Mouse (Mus musculus) limb, embryonic 13.5 days (tissue): Measurements from ENCODE around the gene Ces4a. TPM values are rescaled to one million over a fixed set of nuclear protein-coding genes. Genes with fewer than 3 reads are reported as not detected.
"Not testable (repeated sequence)": the region's sequence is repeated elsewhere in the genome, so short reads cannot be mapped to it uniquely, and the experiment has no call there.

ENCODE experiments used
- ATAC-seq: fragments of 200-750 bp; cut with Nextera tagmentation; 2 replicates; pipeline ENCODE4 v1.8.0; 2017; ENCODE audit warnings: low read depth, moderate number of reproducible peaks, moderate TSS enrichment; ENCODE audit not compliant: low FRiP score
- H3K27ac ChIP-seq: fragments of 300-500 bp; sonication (generic); 2 replicates; pipeline ENCODE4 v1.5.1; 2015; ENCODE audit warnings: inconsistent platforms, mild to moderate bottlenecking, moderate library complexity
- H3K27me3 ChIP-seq: fragments of 300-500 bp; sonication (generic); 2 replicates; pipeline ENCODE4 v1.6.1; 2015; ENCODE audit warnings: mild to moderate bottlenecking, inconsistent platforms
- H3K36me3 ChIP-seq: fragments of 300-500 bp; sonication (generic); 2 replicates; pipeline ENCODE4 v1.6.1; 2015; ENCODE audit warnings: inconsistent platforms, mild to moderate bottlenecking, moderate library complexity
- H3K4me1 ChIP-seq: fragments of 300-500 bp; sonication (generic); 2 replicates; pipeline ENCODE4 v1.6.1; 2015; ENCODE audit warnings: inconsistent platforms
- H3K4me2 ChIP-seq: fragments of 300-500 bp; sonication (generic); replicated peaks from 2 replicates; pipeline ENCODE4 v1.6.1; 2015; ENCODE audit warnings: inconsistent platforms, mild to moderate bottlenecking, moderate library complexity
- H3K4me3 ChIP-seq: fragments of 300-500 bp; sonication (generic); 2 replicates; pipeline ENCODE4 v1.5.1; 2015; ENCODE audit warnings: moderate library complexity, mild to moderate bottlenecking, inconsistent platforms
- H3K9ac ChIP-seq: fragments of 300-500 bp; sonication (generic); 2 replicates; pipeline ENCODE4 v1.6.1; 2015; ENCODE audit warnings: mild to moderate bottlenecking, inconsistent platforms
- H3K9me3 ChIP-seq: fragments of 300-500 bp; sonication (generic); 2 replicates; pipeline ENCODE4 v1.6.1; 2016; ENCODE audit warnings: inconsistent platforms
- WGBS: fragments of 180-500 bp; shearing (Covaris S2); methylation state at CpG from one replicate; pipeline ENCODE4 v1.1.7; 2015; 5-methylcytosine and 5-hydroxymethylcytosine counted together
- polyA plus RNA-seq: library from polyadenylated mRNA; unstranded; fragments of >200 nt; fragmentation: Nextera tagmentation; extraction: Ambion mirVana; gene quantifications from 2 replicates; pipeline ENCODE4 v1.2.1, GENCODE M21; 2015

Gene Ces4a
- polyA plus RNA-seq, 1 experiment from 2014 or later: not detected

DNA sequence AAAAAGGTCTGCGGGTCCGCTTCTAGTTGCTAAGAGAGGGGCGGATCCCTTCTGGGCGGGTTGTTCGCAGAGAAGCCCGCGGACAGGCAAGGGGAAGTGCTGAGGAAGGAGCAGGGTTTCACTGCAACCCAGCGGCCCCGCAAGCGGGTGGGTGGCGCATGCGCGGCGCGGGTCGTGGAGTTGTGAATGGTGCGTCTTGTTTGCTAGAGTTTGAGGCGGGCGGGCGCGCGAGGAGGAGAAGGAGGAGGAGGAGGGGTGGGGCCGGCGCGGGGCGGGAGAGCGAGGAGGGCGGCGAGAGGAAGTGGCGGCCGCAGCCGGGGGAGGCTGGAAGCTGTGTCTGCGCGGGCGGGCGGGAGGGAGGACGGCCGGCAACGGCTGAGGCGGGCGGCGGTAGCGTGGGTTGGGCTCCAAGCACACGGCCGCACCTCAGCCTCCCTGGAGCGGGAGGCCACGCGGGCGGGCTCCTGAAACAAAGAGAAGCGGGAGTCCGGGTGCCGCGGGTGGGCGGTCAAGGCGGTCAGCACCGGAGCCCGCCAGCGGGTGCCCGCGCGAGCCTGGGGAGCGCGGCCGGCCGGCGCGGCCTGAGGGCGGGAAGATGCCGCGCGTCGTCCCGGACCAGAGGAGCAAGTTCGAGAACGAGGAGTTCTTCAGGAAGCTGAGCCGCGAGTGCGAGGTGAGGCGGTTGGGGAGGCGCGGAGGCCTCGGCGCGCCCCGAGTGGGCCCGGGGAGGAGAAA lies 38.9 kb downstream of the Ces4a start, which contains the start of gene Cbfb:
Cbfb (plus strand) TSS at position 294 of the 735 bp plus-strand sequence.
- Histone ChIP-seq H3K9ac (peak within 1 kb of the TSS; percentile 99), H3K36me3 (peaks cover 6% of the 10 kb centered on the region; the same call in 1 of the 2 replicates), H3K4me1 (peaks cover 30% of the 10 kb centered on the region), H3K27me3 (no peaks in the 10 kb centered on the region), H3K4me3 (peak within 1 kb of the TSS; percentile 91), H3K4me2 (peak within 1 kb of the TSS; percentile 77), H3K9me3 (no peaks in the 10 kb centered on the region), H3K27ac (peak within 1 kb of the TSS; percentile 99)
- WGBS: under 1% methylated on average over 65 of the region's 86 CpGs
- ATAC-seq: peak; percentile 96

- WGBS: under 1% methylated on average over 71 of the region's 92 CpGs
- Histone ChIP-seq H3K4me1 (peaks cover 30% of the 10 kb centered on the region), H3K27me3 (no peaks in the 10 kb centered on the region), H3K4me2 (peak overlapping the region; percentile 77), H3K9me3 (no peaks in the 10 kb centered on the region), H3K9ac (peak overlapping the region; percentile 99), H3K4me3 (peak overlapping the region; percentile 91), H3K27ac (peak overlapping the region; percentile 99), H3K36me3 (peaks cover 12% of the 10 kb centered on the region)
- peak; percentile 25 for ATAC-seq
Observed at GRCm38 (mm10) chr8:105171116-105172002, 39.8 kb downstream of the Ces4a start.

- Histone ChIP-seq H3K4me3 (peak overlapping the region; percentile 91), H3K27ac (peak overlapping the region; percentile 99; the same call in 1 of the 2 replicates), H3K9me3 (no peaks in the 10 kb centered on the region), H3K9ac (peak overlapping the region; percentile 99), H3K36me3 (peaks cover 18% of the 10 kb centered on the region), H3K4me1 (peaks cover 30% of the 10 kb centered on the region), H3K4me2 (peak overlapping the region; percentile 77), H3K27me3 (no peaks in the 10 kb centered on the region)
- WGBS: 31% methylated on average over 6 of the region's 6 CpGs
- no peak for ATAC-seq
Observed at GRCm38 (mm10) chr8:105172003-105172362, 40.4 kb downstream of the Ces4a start.

DNA sequence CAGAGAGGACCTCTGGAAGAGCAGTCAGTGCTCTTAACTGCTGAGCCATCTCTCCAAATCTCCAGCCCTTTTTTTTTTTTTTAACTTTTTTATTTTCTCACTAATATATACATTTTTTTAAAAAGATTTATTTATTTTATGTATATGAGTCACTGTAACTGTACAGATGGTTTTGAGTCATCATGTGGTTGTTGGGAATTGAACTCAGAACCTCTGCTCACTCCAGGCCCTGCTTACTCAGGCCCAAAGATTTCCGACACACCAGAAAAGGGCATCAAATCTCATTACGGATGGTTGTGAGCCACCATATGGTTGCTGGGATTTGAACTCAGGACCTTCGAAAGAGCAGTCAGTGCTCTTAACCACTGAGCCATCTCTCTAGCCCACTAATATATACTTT lies 43.7 kb downstream of the Ces4a start:
- H3K27ac ChIP-seq, H3K4me2 ChIP-seq, H3K9me3 ChIP-seq, ATAC-seq, H3K4me3 ChIP-seq, H3K9ac ChIP-seq, H3K27me3 ChIP-seq: not testable (repeated sequence)
- peaks cover 28% of the 10 kb centered on the region for H3K36me3 ChIP-seq
- H3K4me1 ChIP-seq: peaks cover 23% of the 10 kb centered on the region
- WGBS: 97% methylated on average over 3 of the region's 3 CpGs

DNA sequence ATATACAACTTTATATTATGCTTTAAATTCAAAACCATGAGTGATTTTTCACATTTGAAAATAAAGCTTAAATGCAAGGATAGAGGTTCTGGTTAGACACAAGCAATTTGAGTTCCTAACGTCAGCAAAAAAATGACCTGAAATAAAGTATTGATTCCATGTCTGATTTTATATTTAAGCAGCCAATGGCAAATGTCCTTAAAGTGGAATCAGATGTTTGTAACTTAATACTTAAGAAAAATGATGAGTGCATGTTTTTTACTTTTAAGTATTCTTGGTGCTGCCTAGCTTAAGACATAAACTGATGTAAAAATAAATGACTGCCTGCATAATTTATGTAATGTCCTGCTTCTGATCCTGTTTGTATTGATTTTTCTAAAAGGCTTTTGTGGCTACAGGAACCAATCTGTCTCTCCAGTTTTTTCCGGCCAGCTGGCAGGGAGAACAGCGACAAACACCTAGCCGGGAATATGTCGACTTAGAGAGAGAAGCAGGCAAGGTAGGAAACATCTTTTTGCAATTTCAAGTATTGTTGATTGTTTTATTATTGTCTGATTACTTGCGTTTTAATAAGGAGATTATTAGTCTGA lies 46.7 kb downstream of the Ces4a start:
- no peak overlapping the region for H3K27ac ChIP-seq
- H3K4me2 ChIP-seq: no peak overlapping the region
- peaks cover 46% of the 10 kb centered on the region for H3K36me3 ChIP-seq
- no peak for ATAC-seq
- 65% methylated on average over 6 of the region's 6 CpGs for WGBS
- H3K27me3 ChIP-seq: no peaks in the 10 kb centered on the region
- no peaks in the 10 kb centered on the region for H3K9me3 ChIP-seq
- no peak overlapping the region for H3K4me3 ChIP-seq
- peaks cover 11% of the 10 kb centered on the region for H3K4me1 ChIP-seq
- H3K9ac ChIP-seq: no peak overlapping the region

GRCm38 (mm10) chr8:105182201-105182600 lies 50.6 kb downstream of the Ces4a start:
- Histone ChIP-seq H3K27ac (no peak overlapping the region), H3K4me1 (0 out of 2 replicates have a peak, but pooled peaks cover 3% of the 10 kb centered on the region), H3K4me3 (no peak overlapping the region), H3K9me3 (no peaks in the 10 kb centered on the region), H3K4me2 (no peak overlapping the region), H3K9ac (no peak overlapping the region), H3K36me3 (peaks cover 40% of the 10 kb centered on the region), H3K27me3 (no peaks in the 10 kb centered on the region)
- WGBS: 31% methylated on average over 1 of the region's 1 CpGs
- no peak for ATAC-seq

DNA sequence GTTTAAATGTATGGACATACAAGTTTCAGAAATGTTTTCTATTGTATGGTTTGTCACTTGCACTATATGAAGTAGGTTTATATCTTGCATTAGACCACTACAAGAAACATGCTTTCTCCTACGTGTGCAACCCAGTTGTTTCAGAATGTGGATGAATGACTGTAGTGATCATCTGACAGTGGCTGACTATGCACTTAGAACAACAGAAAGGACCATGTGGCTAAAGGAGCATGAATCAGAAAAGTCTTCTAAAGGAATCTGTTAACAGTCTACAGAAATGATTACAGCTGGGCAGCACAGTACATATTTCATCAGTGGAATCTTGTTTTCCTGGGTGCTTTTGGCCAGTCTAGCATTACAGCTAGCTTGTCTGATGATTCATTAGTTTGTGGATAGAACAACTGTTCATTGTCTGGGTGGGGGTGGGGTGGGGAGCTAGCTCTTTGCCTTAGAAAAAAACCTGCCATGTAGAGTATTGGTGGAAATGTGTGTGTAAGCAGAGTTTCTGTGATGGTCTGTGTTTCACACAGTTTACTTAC lies 54.9 kb downstream of the Ces4a start:
- Histone ChIP-seq H3K27ac (no peak overlapping the region), H3K4me3 (no peak overlapping the region), H3K4me1 (no peaks in the 10 kb centered on the region), H3K36me3 (peaks cover 29% of the 10 kb centered on the region), H3K9ac (no peak overlapping the region), H3K27me3 (no peaks in the 10 kb centered on the region), H3K9me3 (no peaks in the 10 kb centered on the region), H3K4me2 (no peak overlapping the region)
- 72% methylated on average over 1 of the region's 1 CpGs for WGBS
- ATAC-seq: no peak

- H3K36me3 ChIP-seq: peaks cover 49% of the 10 kb centered on the region
- no peak overlapping the region for H3K4me3 ChIP-seq
- H3K27me3 ChIP-seq: no peaks in the 10 kb centered on the region
- H3K4me1 ChIP-seq: no peaks in the 10 kb centered on the region
- H3K9ac ChIP-seq: no peak overlapping the region
- H3K9me3 ChIP-seq: no peaks in the 10 kb centered on the region
- WGBS: 92% methylated on average over 5 of the region's 5 CpGs
- no peak for ATAC-seq
- no peak overlapping the region for H3K4me2 ChIP-seq
- H3K27ac ChIP-seq: no peak overlapping the region
Observed at GRCm38 (mm10) chr8:105192182-105192581, 60.6 kb downstream of the Ces4a start.

Other genes starting within 250 kb of the Ces4a start
- 0.06 TPM in 1 of 2 replicates, not detected in the other for gene Ces2e, start 205.5 kb upstream of the Ces4a start, polyA plus RNA-seq
- 0.06 and 0.13 TPM in 2 replicates for gene Ces2f, start 184.4 kb upstream of the Ces4a start, polyA plus RNA-seq
- 0.05 and 0.24 TPM in 2 replicates for gene Ces2g, start 170.1 kb upstream of the Ces4a start, polyA plus RNA-seq
- not detected in 2 replicates for gene Ces2h, start 130.9 kb upstream of the Ces4a start, polyA plus RNA-seq
- gene Ces3a, start 83.2 kb upstream of the Ces4a start, polyA plus RNA-seq: not detected in 2 replicates
- gene Ces3b, start 48.0 kb upstream of the Ces4a start, polyA plus RNA-seq: not detected in 2 replicates
- 97.1 and 101 TPM in 2 replicates for gene Cbfb, start 38.9 kb downstream of the Ces4a start, polyA plus RNA-seq
- gene D230025D16Rik, start 93.3 kb downstream of the Ces4a start, polyA plus RNA-seq: 27.3 and 27.6 TPM in 2 replicates
- 24.7 and 25.4 TPM in 2 replicates for gene B3gnt9, start 123.4 kb downstream of the Ces4a start, polyA plus RNA-seq
- 20.1 and 23.2 TPM in 2 replicates for gene Tradd, start 132.8 kb downstream of the Ces4a start, polyA plus RNA-seq
- 2.6 and 2.8 TPM in 2 replicates for gene Fbxl8, start 132.8 kb downstream of the Ces4a start, polyA plus RNA-seq
- 0.11 and 0.19 TPM in 2 replicates for gene Hsf4, start 138.0 kb downstream of the Ces4a start, polyA plus RNA-seq
- 2.7 and 3.1 TPM in 2 replicates for gene Nol3, start 144.3 kb downstream of the Ces4a start, polyA plus RNA-seq
- gene 4931428F04Rik, start 158.1 kb downstream of the Ces4a start, polyA plus RNA-seq: 16.3 TPM in 2 replicates
- 8.3 and 9.1 TPM in 2 replicates for gene Exoc3l, start 164.3 kb downstream of the Ces4a start, polyA plus RNA-seq
- 73.6 and 75.4 TPM in 2 replicates for gene E2f4, start 165.9 kb downstream of the Ces4a start, polyA plus RNA-seq
- gene Elmo3, start 173.8 kb downstream of the Ces4a start, polyA plus RNA-seq: 3.9 and 5.1 TPM in 2 replicates
- 1.8 and 2.7 TPM in 2 replicates for gene Lrrc29, start 194.5 kb downstream of the Ces4a start, polyA plus RNA-seq
- 119 and 122 TPM in 2 replicates for gene Tmem208, start 194.6 kb downstream of the Ces4a start, polyA plus RNA-seq
- 2.1 and 2.3 TPM in 2 replicates for gene Fhod1, start 216.2 kb downstream of the Ces4a start, polyA plus RNA-seq
- 6.0 and 6.4 TPM in 2 replicates for gene Slc9a5, start 217.0 kb downstream of the Ces4a start, polyA plus RNA-seq
- 0.73 and 1.2 TPM in 2 replicates for gene Plekhg4, start 241.5 kb downstream of the Ces4a start, polyA plus RNA-seq